8 mouse cellular contexts compared by ENCODE assay signal in the genomic region with DNA sequence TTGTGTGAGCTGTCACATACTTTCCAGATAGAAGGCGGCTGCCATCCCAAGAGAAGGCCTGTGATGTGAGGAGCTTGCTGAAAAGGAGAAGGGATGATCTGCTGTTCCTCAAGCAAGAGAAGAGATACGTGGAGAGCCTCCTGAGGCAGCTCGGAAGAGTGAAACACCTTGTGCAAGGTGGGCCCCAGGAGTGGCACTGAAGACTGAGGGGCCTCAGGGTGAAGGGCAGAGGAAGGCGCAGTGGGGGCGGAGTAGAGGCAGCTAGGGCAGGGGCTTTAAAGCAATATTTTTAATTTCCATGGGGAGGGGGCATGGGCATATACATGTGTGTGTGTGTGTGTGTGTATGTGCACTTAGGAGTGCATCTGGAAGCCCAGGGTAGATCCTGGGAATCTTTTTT. TPM values are rescaled to one million over a fixed set of nuclear protein-coding genes. Genes with fewer than 3 reads are reported as not detected.
A peak's percentile ranks its signal among the peaks of the same experiment; 100 is the strongest.
DNase-seq lines count a peak whose midpoint lies in the region; ATAC-seq and TF ChIP-seq lines count a peak whose summit lies in the region.

No protein-coding gene starts in this region.

- H3K27ac ChIP-seq in liver, embryonic 11.5 days (ENCODE audit: low read depth, low read length), result no peak overlapping the region
- no peak overlapping the region for H3K27ac ChIP-seq in liver, postnatal 0 days (ENCODE audit: low read depth)
- no peak overlapping the region for H3K27ac ChIP-seq in forebrain, embryonic 13.5 days
- no peak overlapping the region for H3K27ac ChIP-seq in limb, embryonic 10.5 days
- H3K27ac ChIP-seq in neural tube, embryonic 13.5 days (replicated peaks), result no peak overlapping the region

- H3K36me3 ChIP-seq in liver, embryonic 11.5 days (ENCODE audit: control insufficient read depth, insufficient read depth, low read length), result no peaks in the 10 kb centered on the region; the same call in 1 of the 2 replicates
- peaks cover 89% of the 10 kb centered on the region for H3K36me3 ChIP-seq in liver, postnatal 0 days (replicated peaks; ENCODE audit: insufficient read depth, low read length)
- H3K36me3 ChIP-seq in forebrain, embryonic 13.5 days (ENCODE audit: poor library complexity, severe bottlenecking), result no peaks in the 10 kb centered on the region
- 0 out of 2 replicates have a peak, but pooled peaks cover 7% of the 10 kb centered on the region for H3K36me3 ChIP-seq in limb, embryonic 10.5 days
- H3K36me3 ChIP-seq in neural tube, embryonic 13.5 days, result no peaks in the 10 kb centered on the region

- ATAC-seq in liver, embryonic 11.5 days (replicated peaks; ENCODE audit: low FRiP score), result no peak
- ATAC-seq in liver, postnatal 0 days, result no peak
- ATAC-seq in forebrain, embryonic 13.5 days, result no peak
- ATAC-seq in neural tube, embryonic 13.5 days (ENCODE audit: low read depth), result peak; percentile 32

- H3K4me1 ChIP-seq in liver, embryonic 11.5 days (replicated peaks; ENCODE audit: control insufficient read depth, insufficient read depth, low read length), result peaks cover 11% of the 10 kb centered on the region
- peaks cover 10% of the 10 kb centered on the region for H3K4me1 ChIP-seq in liver, postnatal 0 days (ENCODE audit: insufficient read depth)
- peaks cover 8% of the 10 kb centered on the region for H3K4me1 ChIP-seq in forebrain, embryonic 13.5 days
- H3K4me1 ChIP-seq in limb, embryonic 10.5 days, result peaks cover 14% of the 10 kb centered on the region
- peaks cover 8% of the 10 kb centered on the region for H3K4me1 ChIP-seq in neural tube, embryonic 13.5 days (replicated peaks)

- no peaks in the 10 kb centered on the region for H3K27me3 ChIP-seq in liver, embryonic 11.5 days (replicated peaks; ENCODE audit: control insufficient read depth, insufficient read depth, low read length)
- H3K27me3 ChIP-seq in liver, postnatal 0 days (ENCODE audit: insufficient read depth, low read length), result no peaks in the 10 kb centered on the region
- H3K27me3 ChIP-seq in forebrain, embryonic 13.5 days, result no peaks in the 10 kb centered on the region
- H3K27me3 ChIP-seq in limb, embryonic 10.5 days (ENCODE audit: low read depth, poor library complexity, severe bottlenecking), result no peaks in the 10 kb centered on the region
- no peaks in the 10 kb centered on the region for H3K27me3 ChIP-seq in neural tube, embryonic 13.5 days

- DNase-seq in liver, embryonic 11.5 days (ENCODE audit: low spot score), result no peak
- DNase-seq in liver, postnatal 0 days, result no peak
- no peak for DNase-seq in limb, embryonic 10.5 days (ENCODE audit: low spot score)
- no peak for DNase-seq in urinary bladder, adult 18-20 months (ENCODE audit: low spot score in 2 of 2)
- DNase-seq in kidney, postnatal 10 days, result no peak
- DNase-seq in urinary bladder, postnatal 25 days (ENCODE audit: low spot score), result no peak

- no peak overlapping the region for H3K4me3 ChIP-seq in liver, embryonic 11.5 days (ENCODE audit: low read depth, low read length)
- no peak overlapping the region for H3K4me3 ChIP-seq in liver, postnatal 0 days (ENCODE audit: low read depth, low read length)
- H3K4me3 ChIP-seq in forebrain, embryonic 13.5 days, result peak overlapping the region; percentile 31; the same call in 1 of the 2 replicates
- peak overlapping the region; percentile 41; the same call in 1 of the 2 replicates for H3K4me3 ChIP-seq in limb, embryonic 10.5 days
- H3K4me3 ChIP-seq in neural tube, embryonic 13.5 days, result peak overlapping the region; percentile 30; the same call in 1 of the 2 replicates

- no peaks in the 10 kb centered on the region for H3K9me3 ChIP-seq in liver, embryonic 11.5 days (ENCODE audit: control insufficient read depth, low read length)
- H3K9me3 ChIP-seq in liver, postnatal 0 days (ENCODE audit: low read length), result no peaks in the 10 kb centered on the region
- H3K9me3 ChIP-seq in forebrain, embryonic 13.5 days (replicated peaks), result no peaks in the 10 kb centered on the region
- H3K9me3 ChIP-seq in limb, embryonic 10.5 days (replicated peaks), result no peaks in the 10 kb centered on the region
- no peaks in the 10 kb centered on the region for H3K9me3 ChIP-seq in neural tube, embryonic 13.5 days

- H3K9ac ChIP-seq in liver, embryonic 11.5 days (ENCODE audit: low read depth, low read length), result no peak overlapping the region
- H3K9ac ChIP-seq in liver, postnatal 0 days (replicated peaks), result no peak overlapping the region
- H3K9ac ChIP-seq in forebrain, embryonic 13.5 days, result peak overlapping the region; percentile 38
- H3K9ac ChIP-seq in neural tube, embryonic 13.5 days, result peak overlapping the region; percentile 57; the same call in 1 of the 2 replicates

- WGBS in liver, embryonic 11.5 days, result 83% methylated on average over 5 of the region's 5 CpGs
- WGBS in liver, postnatal 0 days (ENCODE audit: insufficient replicate concordance), result 85% methylated on average over 5 of the region's 5 CpGs
- 82% methylated on average over 5 of the region's 5 CpGs for WGBS in forebrain, embryonic 13.5 days
- WGBS in limb, embryonic 10.5 days, result 93% methylated on average over 5 of the region's 5 CpGs
- 89% methylated on average over 5 of the region's 5 CpGs for WGBS in neural tube, embryonic 13.5 days

- no peak for TF ChIP-seq CTCF in liver, postnatal 0 days (IDR thresholded peaks at IDR 0.05; ENCODE audit: low read depth)

- TF ChIP-seq EP300 in liver, postnatal 0 days (IDR thresholded peaks at IDR 0.05; ENCODE audit: low read depth), result no peak

- H3K4me2 ChIP-seq in liver, embryonic 11.5 days, result peak overlapping the region; percentile 59
- H3K4me2 ChIP-seq in liver, postnatal 0 days (ENCODE audit: low read depth, low read length), result no peak overlapping the region
- peak overlapping the region; percentile 60 for H3K4me2 ChIP-seq in forebrain, embryonic 13.5 days
- H3K4me2 ChIP-seq in neural tube, embryonic 13.5 days, result peak overlapping the region; percentile 60

RNA-seq across cellular contexts. Expression of a gene that starts 35.1 kb away (rescaled TPM):
- polyA plus RNA-seq in liver, embryonic 11.5 days (2014; fragmentation: Nextera tagmentation; extraction: Ambion mirVana), result 7.6 and 8.0 TPM in 2 replicates
- 6.6 and 7.4 TPM in 2 replicates for polyA plus RNA-seq in liver, postnatal 0 days (2015; fragmentation: Nextera tagmentation; extraction: Ambion mirVana)
- polyA plus RNA-seq in forebrain, embryonic 13.5 days (2015; fragmentation: Nextera tagmentation; extraction: Ambion mirVana), result 0.83 and 1.2 TPM in 2 replicates
- polyA plus RNA-seq in limb, embryonic 10.5 days (2016; fragmentation: Nextera tagmentation; extraction: Ambion mirVana), result 1.8 and 2.4 TPM in 2 replicates
- 0.98 and 1.6 TPM in 2 replicates for polyA plus RNA-seq in neural tube, embryonic 13.5 days (2015; fragmentation: Nextera tagmentation; extraction: Ambion mirVana)

Comparison
In these comparisons a context has a peak if more than half of its experiments do, and no peak if none do; other contexts are left out.
1. H3K4me3 ChIP-seq: peak in forebrain, embryonic 13.5 days (single experiment), limb, embryonic 10.5 days (single experiment) and neural tube, embryonic 13.5 days (single experiment); none in liver, embryonic 11.5 days (single experiment) and liver, postnatal 0 days (single experiment).
2. H3K9ac ChIP-seq: peak in forebrain, embryonic 13.5 days (single experiment) and neural tube, embryonic 13.5 days (single experiment); none in liver, embryonic 11.5 days (single experiment) and liver, postnatal 0 days (single experiment).